Mouse (Mus musculus): ENCODE data around the gene Sorcs2.

GRCm38 (mm10) chr5:35989506-35989905 lies 408.4 kb downstream of the Sorcs2 start:
- TF ChIP-seq E2F4 (IDR thresholded peaks at IDR 0.05; ENCODE audit: insufficient replicate concordance, low read depth, low read length), result no peak
- TF ChIP-seq TCF12 (IDR thresholded peaks at IDR 0.05; ENCODE audit: low read depth, low read length), result no peak
- TF ChIP-seq USF1 (IDR thresholded peaks at IDR 0.05; ENCODE audit: low read depth, low read length), result no peak

Data from CH12.LX (cell line).